Mouse (Mus musculus) ES-Bruce4 (cell line): ENCODE data around the gene Cit. TPM values are rescaled to one million over a fixed set of nuclear protein-coding genes. Genes with fewer than 3 reads are reported as not detected.

Source experiments
- H3K27ac ChIP-seq: 2 replicates; pipeline ENCODE4 v1.5.1; 2012; ENCODE audit warnings: low read length, inconsistent platforms; ENCODE audit not compliant: insufficient read depth
- H3K27me3 ChIP-seq: 2 replicates; pipeline ENCODE4 v1.6.1; 2012; ENCODE audit warnings: mild to moderate bottlenecking, low read length, inconsistent platforms; ENCODE audit not compliant: control insufficient read depth, poor library complexity, insufficient read depth, severe bottlenecking
- H3K36me3 ChIP-seq: 2 replicates; pipeline ENCODE4 v1.6.1; 2012; ENCODE audit warnings: inconsistent platforms, mild to moderate bottlenecking, low read length, moderate library complexity; ENCODE audit not compliant: control insufficient read depth, poor library complexity, insufficient read depth, severe bottlenecking
- H3K4me1 ChIP-seq: one replicate; pipeline ENCODE4 v1.8.1; 2011; ENCODE audit warnings: low read length; ENCODE audit not compliant: control insufficient read depth, insufficient read depth
- H3K4me3 ChIP-seq: 2 replicates; pipeline ENCODE4 v1.5.1; 2011; ENCODE audit warnings: low read depth, mild to moderate bottlenecking, low read length
- H3K9ac ChIP-seq: 2 replicates; pipeline ENCODE4 v1.6.1; 2012; ENCODE audit warnings: low read depth, mild to moderate bottlenecking, inconsistent platforms; ENCODE audit not compliant: poor library complexity, severe bottlenecking
- H3K9me3 ChIP-seq: replicated peaks from 2 replicates; pipeline ENCODE4 v1.6.1; 2012; ENCODE audit warnings: mild to moderate bottlenecking, low read length, inconsistent platforms; ENCODE audit not compliant: control insufficient read depth, poor library complexity, insufficient read depth, severe bottlenecking
- CTCF ChIP-seq: IDR thresholded peaks from one replicate; pipeline ENCODE4 v1.8.1; 2011; ENCODE audit warnings: low read depth, low read length
- EP300 ChIP-seq: IDR thresholded peaks from 2 replicates; pipeline ENCODE4 v1.6.1; 2011; ENCODE audit warnings: low read depth, low read length; ENCODE audit not compliant: insufficient read depth
- POLR2A ChIP-seq: IDR thresholded peaks from one replicate; pipeline ENCODE4 v1.8.1; 2011; ENCODE audit warnings: low read length; ENCODE audit not compliant: insufficient read depth
- polyA plus RNA-seq: library from polyadenylated mRNA; stranded (reverse); fragments of >200 nt; gene quantifications from 2 replicates; pipeline ENCODE4 v1.2.4, GENCODE M21; 2011; ENCODE audit warnings: low read depth; ENCODE audit not compliant: missing spikeins, insufficient read depth, insufficient read length

Cit gene
- polyA plus RNA-seq, 1 experiment = 67.1 TPM

DNA sequence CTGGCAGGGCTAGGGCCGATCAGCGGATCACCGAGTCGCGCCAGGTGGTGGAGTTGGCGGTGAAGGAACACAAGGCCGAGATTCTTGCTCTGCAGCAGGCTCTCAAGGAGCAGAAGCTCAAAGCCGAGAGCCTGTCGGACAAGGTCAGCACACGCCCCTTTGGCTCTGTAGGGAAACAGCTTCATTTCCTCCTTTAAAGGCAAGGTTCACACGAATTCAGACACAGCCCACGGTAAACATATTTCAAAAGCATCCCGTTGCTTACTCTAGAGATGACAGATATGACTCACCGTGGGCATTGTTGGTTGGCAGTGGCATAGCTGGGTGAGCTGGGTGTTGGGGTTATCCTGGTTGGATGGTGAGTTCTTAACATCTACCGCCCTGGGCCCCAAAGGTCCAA is 126.2 kb downstream of the Cit start:
- no peaks in the 10 kb centered on the region for H3K4me1 ChIP-seq
- H3K27me3 ChIP-seq = no peaks in the 10 kb centered on the region
- H3K4me3 ChIP-seq = no peak overlapping the region
- H3K27ac ChIP-seq = no peak overlapping the region
- TF ChIP-seq POLR2A (no peak), CTCF (no peak), EP300 (no peak)
- no peaks in the 10 kb centered on the region for H3K9me3 ChIP-seq
- no peak overlapping the region for H3K9ac ChIP-seq
- H3K36me3 ChIP-seq = peaks cover 18% of the 10 kb centered on the region

DNA sequence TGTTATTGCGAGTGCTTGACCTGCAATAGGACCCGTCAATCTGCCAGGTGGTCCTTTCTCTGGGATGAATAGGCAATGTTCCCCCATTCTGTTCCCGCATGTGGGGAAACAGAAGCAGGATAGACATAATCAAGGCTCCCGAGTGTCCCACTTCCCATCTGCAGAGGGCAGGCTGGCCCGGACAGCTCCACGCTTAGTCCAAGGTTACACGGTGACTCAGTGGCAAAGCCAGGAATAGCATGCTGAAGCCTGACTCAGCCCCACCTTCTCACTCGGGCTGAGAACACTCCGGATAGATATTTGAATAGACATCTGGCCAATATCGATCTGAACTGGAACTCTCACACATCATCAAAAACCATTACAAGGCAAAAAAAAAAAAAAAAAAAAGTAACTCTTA is 130.6 kb downstream of the Cit start:
- Histone ChIP-seq H3K4me1 (no peaks in the 10 kb centered on the region), H3K9ac (no peak overlapping the region), H3K36me3 (peaks cover 21% of the 10 kb centered on the region)

DNA sequence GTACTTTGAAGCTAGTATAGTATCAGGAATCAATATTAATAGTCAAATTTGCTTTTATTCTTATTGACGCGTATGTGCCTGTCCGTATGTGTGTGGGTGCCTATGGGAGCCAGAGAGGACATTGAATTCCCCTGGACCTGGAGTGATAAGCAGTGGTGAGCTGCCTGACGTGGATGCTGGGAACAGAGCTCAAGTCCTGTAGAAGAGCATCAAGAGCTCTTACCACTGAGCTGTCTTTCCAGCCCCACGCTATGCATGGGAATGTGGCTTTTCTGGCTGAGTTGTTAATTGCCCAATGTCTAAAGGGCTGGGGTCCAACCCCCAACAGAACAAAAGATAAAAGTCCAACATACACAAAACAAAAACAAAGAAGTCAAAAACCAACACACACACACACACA is 131.4 kb downstream of the Cit start:
- no peak overlapping the region for H3K9ac ChIP-seq
- H3K9me3 ChIP-seq = no peaks in the 10 kb centered on the region
- TF ChIP-seq EP300 (no peak), POLR2A (no peak), CTCF (no peak)
- no peaks in the 10 kb centered on the region for H3K27me3 ChIP-seq
- H3K4me3 ChIP-seq = no peak overlapping the region
- peaks cover 21% of the 10 kb centered on the region for H3K36me3 ChIP-seq
- H3K4me1 ChIP-seq = no peaks in the 10 kb centered on the region
- H3K27ac ChIP-seq = no peak overlapping the region

More for the DNA sequence above, 130.6 kb downstream of the Cit start:
- no peak for TF ChIP-seq CTCF
- TF ChIP-seq POLR2A = no peak
- TF ChIP-seq EP300 = no peak
- no peak overlapping the region for H3K4me3 ChIP-seq
- H3K9me3 ChIP-seq = no peaks in the 10 kb centered on the region
- no peaks in the 10 kb centered on the region for H3K27me3 ChIP-seq
- H3K27ac ChIP-seq = no peak overlapping the region

DNA sequence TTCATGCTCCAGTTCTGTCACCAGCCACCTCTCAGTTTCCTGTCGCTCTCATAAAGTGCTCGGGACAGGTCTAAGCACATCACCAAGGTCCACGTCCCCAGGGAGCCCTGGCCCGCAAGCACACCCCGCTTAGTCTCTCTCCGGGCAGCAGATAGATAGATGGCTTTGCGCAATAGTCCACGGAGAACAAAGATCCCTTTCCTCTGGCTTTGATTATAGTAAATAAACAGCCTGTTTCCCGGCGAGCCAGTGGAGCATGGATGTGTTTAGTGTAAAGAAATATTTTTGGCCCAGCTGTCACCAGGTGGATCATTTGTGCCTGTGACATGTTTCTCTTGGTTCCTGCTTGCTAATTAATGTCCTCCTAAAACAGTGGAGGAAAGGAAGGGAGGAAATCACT is 132.2 kb downstream of the Cit start:
- Histone ChIP-seq H3K27ac (no peak overlapping the region), H3K4me3 (no peak overlapping the region), H3K4me1 (no peaks in the 10 kb centered on the region), H3K9ac (no peak overlapping the region), H3K27me3 (no peaks in the 10 kb centered on the region), H3K36me3 (peaks cover 21% of the 10 kb centered on the region), H3K9me3 (no peaks in the 10 kb centered on the region)
- TF ChIP-seq CTCF (no peak), EP300 (no peak), POLR2A (no peak)

DNA sequence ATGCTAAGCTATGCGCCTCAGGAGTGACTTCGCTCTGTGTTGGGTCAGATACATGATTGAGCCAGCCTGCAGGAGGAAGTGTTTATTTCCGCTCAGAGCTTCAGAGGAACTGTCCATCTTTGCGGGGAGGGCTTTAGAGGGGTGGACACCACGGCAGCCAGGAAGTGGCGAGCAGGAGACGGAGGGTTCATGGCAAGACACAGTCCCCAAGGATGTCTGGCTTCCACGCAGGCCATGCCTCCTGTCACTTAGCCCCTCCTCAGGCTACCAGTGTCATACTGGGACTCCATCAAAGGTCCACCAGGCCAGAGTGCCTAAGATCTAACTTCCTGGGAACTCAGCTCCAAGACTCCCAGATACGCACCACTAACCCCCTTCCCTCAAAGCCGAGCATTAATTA is 132.7 kb downstream of the Cit start:
- TF ChIP-seq POLR2A = no peak
- TF ChIP-seq EP300 = no peak
- Histone ChIP-seq H3K9me3 (no peaks in the 10 kb centered on the region), H3K27ac (no peak overlapping the region), H3K4me3 (no peak overlapping the region), H3K9ac (no peak overlapping the region), H3K4me1 (no peaks in the 10 kb centered on the region), H3K27me3 (no peaks in the 10 kb centered on the region), H3K36me3 (peaks cover 23% of the 10 kb centered on the region; the same call in 1 of the 2 replicates)

DNA sequence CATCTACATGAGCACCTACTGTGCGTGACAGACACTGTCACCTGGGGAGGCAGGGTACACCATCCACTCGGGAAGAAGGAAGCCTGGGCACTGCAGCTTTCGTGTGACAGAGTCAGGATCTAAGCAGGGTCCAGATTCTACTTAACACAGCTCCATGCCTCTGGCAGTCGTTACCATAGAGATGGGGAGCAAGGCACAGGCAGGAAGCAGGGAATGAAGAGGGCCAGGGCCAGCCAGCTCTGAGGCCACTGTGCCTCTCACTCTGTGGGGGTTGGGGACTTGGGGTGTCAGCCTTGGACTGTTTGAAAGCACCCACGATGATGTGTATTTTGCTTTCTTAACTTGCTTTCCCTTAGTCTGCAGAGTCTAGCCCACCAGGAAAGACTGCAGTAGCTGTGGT is 133.2 kb downstream of the Cit start:
- no peaks in the 10 kb centered on the region for H3K4me1 ChIP-seq
- no peaks in the 10 kb centered on the region for H3K9me3 ChIP-seq
- no peak overlapping the region for H3K9ac ChIP-seq
- TF ChIP-seq POLR2A = no peak
- no peak for TF ChIP-seq CTCF
- no peak for TF ChIP-seq EP300
- no peaks in the 10 kb centered on the region for H3K27me3 ChIP-seq
- H3K4me3 ChIP-seq = no peak overlapping the region
- H3K36me3 ChIP-seq = peaks cover 23% of the 10 kb centered on the region; the same call in 1 of the 2 replicates
- H3K27ac ChIP-seq = no peak overlapping the region
